Mouse (Mus musculus): ENCODE measurements at regions not wholly inside any gene's neighbourhood (a gene's known extent, or its start where the extent isn't known, plus 50 kb on each side); places are given as distances from the start of the nearest gene placed in this dataset.
A peak's percentile ranks its signal among the peaks of the same experiment; 100 is the strongest.
"Not testable (repeated sequence)": the region's sequence is repeated elsewhere in the genome, so short reads cannot be mapped to it uniquely, and the experiment has no call there.

DNA sequence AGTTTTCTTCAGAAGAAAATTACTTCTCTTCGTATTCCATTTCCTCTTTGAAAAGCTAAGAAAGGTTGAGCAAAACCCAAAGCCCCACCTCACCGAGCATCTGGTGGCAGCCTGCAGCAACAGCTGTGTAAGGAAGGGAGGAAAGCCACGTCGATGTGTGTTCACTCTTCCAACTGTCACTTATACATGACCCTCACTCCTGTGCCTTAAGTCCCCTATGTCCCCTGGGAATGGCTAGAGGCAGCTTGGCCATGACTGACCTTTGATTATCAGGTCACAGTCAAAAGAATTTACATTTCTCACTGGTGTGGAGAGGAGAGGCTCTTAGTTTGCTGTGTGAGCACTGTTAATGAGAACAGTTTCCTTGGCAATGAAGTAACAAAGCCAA, 266.8 kb upstream of the Nr5a2 start:
- no peak for DNase-seq (ENCODE audit: low spot score)

DNA sequence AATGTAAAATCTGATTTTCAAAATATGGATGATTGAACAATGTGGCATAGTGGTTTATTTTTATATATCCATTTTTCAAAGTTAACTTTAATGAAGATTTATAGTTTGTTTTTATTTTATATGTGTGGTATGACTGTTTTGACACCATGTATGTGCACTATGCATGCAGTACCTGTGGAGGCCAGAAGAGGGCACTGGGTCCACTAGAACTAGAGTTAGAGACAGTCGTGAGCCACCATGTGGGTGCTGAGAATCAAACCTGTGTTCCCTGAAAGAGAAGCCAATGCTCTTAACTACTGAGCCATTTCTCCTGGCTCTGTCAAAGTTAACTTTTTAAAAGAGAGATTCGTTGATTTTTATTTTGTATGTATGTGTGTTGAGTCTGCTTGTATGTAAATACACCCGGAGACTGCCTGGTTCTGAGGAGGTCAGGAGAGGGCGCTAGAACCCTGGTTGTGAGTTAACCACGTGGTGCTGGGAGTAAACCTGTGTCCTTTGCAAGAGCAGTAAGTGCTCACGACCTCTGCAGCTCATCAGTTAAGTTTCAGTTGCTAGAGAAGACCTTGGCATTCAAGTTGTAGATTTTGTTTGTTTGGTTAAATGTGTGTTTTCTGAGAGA, 266.3 kb upstream of the Nr5a2 start:
- peak; percentile 10 for DNase-seq (ENCODE audit: low spot score)

DNA sequence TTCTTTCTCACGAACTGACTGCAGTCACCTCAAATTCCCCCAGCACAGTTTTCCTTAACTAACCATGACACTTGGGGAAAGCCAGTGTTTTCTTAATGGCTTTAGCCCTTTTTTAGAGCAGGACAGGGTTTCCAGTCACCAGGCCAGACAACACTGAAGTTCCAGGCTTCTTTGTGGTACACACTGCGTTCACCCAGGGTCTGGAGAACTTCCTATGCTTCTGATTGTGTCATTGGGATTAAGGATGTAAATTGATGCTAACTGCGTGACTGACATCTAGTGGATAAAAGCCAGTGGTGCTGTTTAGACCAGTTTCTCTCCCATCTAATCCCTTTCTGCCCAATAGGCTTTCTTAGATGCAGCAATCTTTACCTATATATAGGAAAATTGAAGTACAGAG, 265.2 kb upstream of the Nr5a2 start:
- peak; percentile 20 for DNase-seq (ENCODE audit: low spot score)

DNA sequence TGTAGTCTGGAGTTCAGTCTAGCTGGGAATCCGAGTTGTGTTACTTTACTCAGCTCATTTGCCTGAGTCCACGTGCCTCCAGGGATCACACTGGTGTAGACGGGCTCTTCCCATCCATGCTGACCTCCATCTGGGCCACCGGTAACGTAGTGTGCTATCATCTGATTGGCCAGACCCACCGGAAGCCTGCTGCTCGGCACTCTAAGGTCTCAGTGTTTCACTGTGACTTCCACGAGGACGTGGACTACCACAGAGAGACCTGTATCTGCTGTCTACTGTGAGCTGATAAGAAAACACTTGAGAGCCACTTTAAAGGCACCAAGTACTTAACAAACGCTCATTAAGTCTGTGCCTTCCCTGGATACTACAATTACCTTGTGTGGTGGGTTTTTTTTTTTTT, 262.8 kb upstream of the Nr5a2 start:
- DNase-seq (ENCODE audit: low spot score), result no peak

DNA sequence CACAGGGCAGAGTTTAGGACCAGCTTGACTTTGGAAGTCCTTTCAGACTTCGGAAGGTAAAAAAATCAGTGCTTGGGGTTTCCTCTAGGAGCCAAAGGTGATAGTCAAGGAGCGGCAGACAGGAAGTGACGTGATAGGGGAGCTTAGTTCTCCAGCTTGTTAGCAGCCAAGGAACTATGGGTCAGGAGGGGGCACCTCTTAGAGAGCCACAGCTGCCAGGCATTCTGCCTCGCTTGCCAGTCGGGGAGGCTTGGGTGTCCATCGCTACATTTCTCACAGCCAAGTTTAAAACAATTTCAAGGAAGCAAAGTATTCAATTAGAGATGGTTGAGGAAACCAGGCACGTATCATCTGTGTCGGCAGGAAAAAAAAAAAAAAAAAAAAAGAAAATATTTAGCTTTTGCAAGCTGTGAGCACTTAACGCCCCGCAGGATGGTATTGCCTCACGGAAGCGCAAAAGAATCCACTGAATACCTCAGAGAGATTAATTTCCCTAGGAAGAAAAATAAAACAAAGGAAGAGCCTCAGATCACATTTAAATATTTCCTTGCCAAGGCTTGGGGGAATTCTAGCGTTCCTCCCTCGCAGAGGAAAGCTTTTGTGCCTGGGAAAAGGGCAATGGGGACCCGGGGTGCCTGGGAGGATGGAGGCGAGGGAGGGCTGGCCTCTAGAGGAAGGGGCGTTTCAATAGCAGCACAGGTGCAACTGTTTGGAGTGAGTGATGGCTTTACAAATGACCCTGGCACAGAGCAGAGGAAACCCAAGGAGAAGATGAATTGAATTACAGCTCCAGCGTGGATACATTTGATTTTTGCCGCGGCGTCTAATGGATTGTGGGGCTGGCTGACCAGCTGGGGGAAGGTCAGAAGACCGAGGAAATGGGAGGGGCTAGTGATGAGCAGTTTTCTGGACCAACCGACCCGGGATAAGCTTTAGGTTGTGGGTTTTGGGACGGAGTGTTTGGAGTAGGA, 261.1 kb upstream of the Nr5a2 start:
- no peak for DNase-seq (ENCODE audit: low spot score)

DNA sequence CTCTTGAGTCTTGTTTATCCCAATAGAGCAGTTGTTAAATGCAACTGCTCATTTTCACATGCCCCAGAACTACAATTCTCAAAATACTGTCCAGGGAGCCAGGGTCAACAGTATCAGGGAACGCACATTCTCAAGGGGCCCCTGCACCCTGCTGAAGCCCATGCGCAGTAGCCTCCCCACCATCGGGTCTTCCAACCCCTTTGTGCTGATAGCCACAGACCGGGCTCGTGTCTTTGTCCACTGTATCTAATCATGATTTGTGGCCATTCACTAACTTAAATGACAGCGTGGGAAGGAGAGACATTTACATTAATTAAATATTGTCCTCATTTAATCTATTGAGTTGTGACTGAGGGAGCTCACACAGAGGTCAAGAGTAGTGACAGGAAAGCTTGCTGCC, 260.0 kb upstream of the Nr5a2 start:
- no peak for DNase-seq (ENCODE audit: low spot score)

DNA sequence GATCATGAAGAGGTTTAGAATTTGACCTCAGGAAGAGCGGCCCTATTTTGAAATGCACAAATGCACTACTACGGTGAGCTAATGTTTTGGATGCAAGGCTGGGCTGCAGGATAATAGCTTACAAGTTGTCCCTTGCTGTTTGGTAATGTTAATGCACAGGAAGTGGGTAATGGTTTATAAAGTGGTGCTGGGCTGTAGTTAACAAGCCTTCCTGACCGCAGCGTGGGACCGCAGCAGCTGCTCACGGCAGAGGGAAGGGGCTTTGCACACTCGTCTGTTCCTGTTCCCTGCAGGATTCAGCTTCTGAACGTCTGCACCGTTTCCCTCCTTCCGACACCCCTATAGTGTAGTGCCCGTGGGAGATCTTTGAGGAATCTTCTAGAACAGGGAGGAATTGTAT, 258.4 kb upstream of the Nr5a2 start:
- DNase-seq (ENCODE audit: low spot score), result peak; percentile 32

DNA sequence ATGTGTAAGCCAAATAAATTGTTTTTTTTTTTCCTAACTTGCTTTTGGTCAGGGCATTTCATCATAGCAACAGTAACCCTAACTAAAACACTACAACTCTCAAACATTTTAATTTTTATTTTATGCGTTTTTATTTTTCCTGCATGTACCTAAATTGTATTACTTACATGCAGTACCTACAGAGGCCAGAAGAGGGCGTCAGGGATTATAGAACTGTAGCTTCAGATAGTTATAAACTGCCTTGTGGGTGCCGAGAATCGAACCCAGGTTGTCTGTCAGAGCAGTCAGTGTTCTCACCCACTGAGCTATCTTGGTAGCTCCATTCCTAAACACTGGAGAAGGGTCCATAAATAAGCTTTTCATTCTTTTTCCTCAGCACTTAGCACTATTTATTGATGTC, 257.8 kb upstream of the Nr5a2 start:
- DNase-seq (ENCODE audit: low spot score), result peak; percentile 3

DNA sequence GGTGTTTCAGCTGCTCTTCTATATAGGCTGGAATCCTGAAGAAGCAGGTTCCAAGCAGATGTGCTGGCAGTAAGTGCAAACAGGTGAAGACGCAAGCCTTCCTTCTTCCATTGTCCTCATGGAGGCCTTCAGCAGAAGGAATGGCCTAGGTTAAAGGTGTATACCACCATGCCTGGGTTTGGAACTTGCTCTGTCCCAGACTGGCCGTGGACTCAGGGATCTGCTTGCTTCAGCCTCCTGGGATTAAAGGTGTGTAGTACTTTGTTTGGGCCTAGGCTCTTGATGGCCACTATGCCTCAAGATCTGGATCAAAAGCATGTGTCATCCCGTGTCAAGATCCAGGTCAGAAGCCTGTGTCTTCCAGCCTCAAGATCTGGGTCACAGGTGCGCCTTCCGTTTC, 257.0 kb upstream of the Nr5a2 start:
- no peak for DNase-seq (ENCODE audit: low spot score)

DNA sequence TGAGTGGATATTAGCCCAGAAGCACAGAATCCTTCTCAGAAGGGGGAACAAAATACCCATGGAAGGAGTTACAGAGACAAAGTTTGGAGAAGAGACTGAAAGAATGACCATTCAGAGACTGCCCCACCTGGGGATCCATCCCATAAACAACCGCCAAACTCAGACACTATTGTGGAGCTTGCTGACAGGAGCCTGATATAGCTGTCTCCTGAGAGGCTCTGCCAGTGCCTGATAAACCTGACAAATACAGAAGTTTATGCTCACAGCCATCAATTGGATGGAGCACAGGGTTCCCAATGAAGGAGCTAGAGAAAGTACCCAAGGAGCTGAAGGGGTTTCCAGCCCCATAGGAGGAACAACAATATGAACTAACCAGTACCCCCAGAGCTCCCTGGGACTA, 254.1 kb upstream of the Nr5a2 start:
- not testable (repeated sequence) for DNase-seq (ENCODE audit: low spot score)

DNA sequence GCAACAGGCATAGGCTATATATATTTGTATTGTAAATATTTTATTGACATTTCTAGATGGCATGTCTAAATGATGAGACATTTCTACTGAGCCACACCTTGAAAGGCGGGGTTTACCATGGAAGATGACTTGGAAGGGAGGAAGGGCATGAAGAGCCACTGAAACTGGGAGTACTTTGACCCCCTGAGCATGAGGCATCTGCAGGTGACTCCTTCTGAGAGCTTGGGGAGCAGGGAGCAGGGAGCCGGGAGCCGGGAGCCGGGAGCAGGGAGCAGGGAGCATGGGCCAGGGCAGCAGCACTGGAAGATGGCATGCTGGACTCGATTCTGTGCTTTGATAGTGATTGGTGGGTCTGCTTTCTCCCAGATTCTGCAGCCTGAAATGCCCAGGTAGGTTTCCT, 253.5 kb upstream of the Nr5a2 start:
- DNase-seq (ENCODE audit: low spot score), result no peak

DNA sequence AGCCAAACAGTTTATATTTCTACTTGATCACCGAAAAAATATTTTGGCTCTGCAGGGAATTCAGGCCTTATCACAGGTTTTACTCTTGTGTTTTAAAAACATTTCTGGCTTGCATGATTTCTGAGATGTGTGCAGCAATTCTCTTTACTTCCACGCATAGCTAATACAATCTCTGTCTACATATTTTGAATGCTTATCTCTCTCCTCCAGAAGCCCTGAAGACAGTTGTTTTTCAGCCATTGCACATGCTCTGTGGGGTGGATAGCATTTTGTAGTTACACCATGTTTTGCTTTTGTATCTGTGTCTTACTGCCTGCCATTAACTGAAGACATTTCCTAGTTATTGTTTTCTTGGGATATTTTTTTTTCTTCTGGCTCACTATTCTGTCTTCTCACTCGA, 252.6 kb upstream of the Nr5a2 start:
- DNase-seq (ENCODE audit: low spot score), result no peak

DNA sequence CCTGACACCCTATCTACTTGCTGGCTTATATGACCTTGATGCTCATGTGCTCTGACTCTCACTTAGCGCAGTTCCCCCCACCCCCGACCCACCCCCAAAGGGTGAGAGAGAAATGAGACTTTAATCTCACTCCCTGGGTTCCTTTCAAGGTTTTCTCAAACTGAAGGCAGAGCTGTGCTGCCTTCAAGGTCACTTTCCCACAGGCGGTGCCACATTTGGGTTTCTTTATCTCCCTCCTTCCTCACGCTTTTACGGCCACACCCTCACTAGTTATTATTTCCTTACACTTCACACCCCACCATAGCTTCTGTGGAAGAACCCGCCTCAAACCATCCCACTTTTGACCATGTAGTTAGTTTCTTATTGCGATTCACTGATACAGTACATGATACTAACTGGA, 244.1 kb upstream of the Nr5a2 start:
- no peak for DNase-seq (ENCODE audit: low spot score)

DNA sequence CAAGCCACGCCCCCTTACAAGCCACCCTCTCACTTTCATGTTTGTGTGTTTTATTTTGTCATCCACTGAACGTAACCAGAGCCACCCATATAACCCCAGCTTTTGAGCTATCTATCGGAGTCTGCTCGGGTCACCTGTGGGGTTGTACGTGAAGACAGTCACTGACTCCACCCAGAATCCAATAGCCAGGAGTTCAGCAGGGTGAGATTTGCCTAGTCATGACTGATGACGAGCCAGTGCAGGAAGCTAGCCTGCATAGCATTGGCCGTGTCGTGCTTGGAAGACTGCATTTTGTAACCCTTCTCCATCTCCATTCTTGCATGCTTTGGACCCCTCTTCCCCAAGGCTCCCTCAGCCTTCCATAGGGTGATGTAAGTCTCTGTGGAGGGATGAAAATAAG, 243.3 kb upstream of the Nr5a2 start:
- no peak for DNase-seq (ENCODE audit: low spot score)

DNA sequence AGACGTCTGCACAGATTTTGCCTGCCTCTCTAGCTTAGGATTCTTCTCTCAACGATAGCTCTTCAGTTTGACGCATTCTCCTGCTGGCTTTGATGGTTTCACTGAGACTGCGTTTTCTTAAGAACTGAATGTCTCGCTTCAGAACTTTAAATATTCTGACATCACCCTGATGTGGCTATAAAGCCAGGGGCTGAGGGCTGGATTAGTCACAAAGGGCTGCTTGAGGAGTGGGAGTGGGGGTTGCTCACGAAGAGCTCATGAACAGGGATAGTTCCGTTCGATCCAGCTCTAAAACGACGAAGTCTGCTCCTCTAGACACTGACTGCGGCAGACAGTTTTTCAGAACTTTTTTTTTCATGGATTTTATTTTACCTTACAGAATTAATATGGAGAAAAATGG, 240.7 kb upstream of the Nr5a2 start:
- no peak for DNase-seq (ENCODE audit: low spot score)

DNA sequence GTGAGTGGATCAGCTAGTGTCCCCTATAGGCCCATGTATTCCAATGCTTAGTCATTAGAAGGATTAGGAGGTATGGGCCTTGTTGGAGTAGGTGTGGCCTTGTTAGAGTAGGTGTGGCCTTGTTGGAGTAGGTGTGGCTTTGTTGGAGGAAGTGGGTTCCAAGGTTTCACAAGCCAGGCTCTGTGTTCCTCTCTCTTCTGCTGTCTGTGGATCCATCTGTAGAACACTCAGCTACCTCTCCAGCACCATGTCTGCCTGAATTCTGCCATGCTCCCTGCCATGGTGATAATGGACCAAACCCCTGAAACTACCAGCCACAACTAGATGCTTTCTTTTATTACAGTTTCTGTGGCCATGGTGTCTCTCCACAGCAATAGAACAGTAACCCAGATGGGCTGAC, 235.7 kb upstream of the Nr5a2 start:
- DNase-seq (ENCODE audit: low spot score), result no peak

DNA sequence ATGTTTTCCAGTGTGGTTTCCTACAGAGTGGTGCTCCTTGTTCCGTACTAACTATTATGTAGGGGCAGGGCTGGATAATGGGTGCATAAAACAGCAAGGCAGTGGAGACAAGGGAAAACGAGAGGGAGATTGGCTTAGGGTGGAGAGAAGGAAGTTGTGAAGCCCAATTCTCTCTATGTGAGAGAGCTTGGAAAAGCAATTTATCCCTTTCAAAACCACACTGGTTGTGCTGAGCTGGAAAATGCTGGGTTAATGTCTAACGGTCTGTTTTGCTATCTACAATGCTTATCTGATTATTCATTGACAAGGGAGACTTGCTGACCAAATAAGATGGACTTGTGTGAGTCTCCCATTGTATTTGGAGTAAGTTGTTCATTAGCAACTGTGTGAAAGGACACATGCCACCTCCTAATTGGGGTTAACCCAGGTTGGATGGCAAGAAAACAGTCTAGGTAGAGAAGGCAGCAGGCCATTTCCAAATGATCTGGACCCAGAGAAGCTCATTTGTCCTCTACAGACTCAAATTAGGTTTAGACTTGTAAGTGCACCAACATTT, 234.9 kb upstream of the Nr5a2 start:
- DNase-seq (ENCODE audit: low spot score), result no peak

DNA sequence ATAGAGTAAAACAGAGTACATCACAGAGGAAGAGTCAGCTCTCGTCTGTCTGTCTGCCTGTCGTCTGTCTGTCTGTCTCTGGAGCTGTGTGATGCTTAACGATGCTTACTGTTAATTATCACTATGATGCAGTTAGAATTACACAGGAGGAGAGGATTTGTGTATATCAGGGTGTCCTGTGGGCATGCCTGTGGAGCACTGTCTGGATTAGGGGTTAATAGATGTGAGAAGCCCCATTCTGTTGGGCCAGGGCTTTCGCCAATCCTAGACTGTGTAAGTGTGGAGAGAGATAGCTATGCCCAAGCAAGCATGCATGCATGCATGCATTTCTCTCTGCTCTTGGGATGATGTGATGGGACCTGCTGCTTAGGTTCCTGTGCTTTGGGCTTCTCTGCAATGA, 218.0 kb upstream of the Nr5a2 start:
- DNase-seq (ENCODE audit: low spot score), result no peak

DNA sequence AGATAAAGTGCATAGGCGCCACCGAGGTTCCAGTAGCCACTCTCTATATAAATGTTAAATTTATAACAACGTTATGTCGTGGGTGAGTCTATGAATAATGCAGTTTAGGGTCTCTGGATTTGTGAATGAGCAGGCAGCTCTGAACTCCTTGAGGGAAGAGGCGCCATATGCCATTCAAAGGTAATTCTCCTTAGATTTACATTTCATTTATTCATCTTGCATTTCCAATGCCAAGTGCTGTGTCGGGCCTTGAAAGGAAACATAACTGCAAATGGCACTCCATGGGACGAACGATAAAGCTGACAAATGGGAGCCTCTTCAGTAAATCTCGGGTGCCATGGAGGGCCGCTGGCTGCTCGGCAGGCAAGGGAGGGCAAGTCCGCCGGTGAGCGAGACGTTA, 216.4 kb upstream of the Nr5a2 start:
- no peak for DNase-seq (ENCODE audit: low spot score)

DNA sequence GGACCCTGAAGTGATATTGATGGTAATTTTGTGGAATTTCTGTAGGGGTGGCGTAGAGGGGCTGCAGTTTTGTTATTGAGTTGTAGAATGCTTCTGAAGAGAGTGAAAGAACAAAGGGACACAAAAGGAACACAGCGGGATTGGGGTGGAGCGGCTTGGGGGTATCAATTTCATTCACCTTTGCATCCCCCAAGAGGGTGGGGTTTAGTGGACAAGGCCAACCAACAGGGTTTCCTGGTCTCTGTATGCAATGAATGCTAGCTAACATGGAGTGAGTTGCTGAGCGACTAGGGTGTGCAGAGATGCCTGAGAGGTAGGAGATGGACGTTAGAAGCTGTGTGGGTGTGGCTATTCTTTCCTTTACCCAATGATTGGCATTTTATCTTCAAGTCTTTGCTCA, 213.8 kb upstream of the Nr5a2 start:
- DNase-seq (ENCODE audit: low spot score), result no peak

DNA sequence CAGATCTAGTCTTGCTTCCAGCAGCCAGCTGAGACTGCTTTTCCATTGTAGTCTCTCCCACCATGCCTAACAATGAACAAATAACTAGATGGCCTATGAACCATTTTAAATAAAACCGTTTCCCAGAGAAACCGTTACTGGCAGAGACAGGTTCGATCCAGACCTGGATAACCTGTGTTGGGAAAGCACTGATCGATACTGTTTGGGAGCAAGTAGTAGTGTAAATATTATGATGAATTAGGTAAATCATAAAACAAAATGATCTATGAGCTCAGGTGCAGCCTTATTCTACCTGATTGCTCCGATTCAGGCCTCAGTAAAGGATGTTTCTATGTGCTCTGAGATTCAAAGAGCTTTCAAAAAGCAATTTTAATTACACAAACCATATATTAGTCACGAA, 211.9 kb upstream of the Nr5a2 start:
- DNase-seq (ENCODE audit: low spot score), result no peak

DNA sequence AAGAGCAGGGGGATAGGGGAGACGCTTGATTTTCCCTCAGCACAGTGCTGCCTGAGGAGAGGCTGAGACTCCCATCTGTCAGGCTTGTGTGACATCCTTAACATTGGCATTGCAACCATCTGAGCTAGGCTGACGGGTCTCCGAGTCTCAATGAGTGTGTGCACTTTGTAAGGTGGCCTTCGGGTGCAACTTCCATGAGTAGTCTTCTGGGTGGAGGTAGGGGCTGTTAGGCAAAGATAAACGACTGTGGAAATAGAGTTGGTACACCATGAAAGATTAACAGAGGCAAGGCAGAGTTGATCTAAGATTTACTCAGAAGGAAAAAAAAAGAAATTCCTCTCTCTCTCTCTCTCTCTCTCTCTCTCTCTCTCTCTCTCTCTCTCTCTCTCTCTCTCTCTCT, 211.2 kb upstream of the Nr5a2 start:
- no peak for DNase-seq (ENCODE audit: low spot score)

DNA sequence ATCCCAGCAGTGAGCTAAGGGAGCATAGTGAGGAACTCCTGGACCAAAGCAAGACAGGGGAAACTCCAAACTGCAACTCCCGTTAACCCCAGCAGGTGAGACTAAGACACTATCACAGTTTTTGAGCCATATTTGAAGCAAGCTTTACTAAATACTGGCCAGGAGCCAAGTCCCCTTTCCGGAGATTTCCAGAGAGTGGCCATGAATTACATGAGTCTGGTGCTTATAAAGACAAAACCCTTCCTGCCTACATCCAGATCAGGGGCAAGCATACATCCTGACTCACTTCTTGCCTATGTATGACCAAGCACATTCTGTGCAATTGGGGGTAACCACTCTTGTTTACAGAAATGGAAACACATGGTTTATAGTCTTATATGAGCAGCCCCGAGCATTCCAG, 187.6 kb upstream of the Nr5a2 start:
- no peak for DNase-seq (ENCODE audit: low spot score)
